Mouse (Mus musculus): ENCODE data around the gene Parvb. TPM values are rescaled to one million over a fixed set of nuclear protein-coding genes. Genes with fewer than 3 reads are reported as not detected.
A peak's percentile ranks its signal among the peaks of the same experiment; 100 is the strongest.

The Parvb gene
- polyA plus RNA-seq, 1 experiment from 2014 or later = 4.8 TPM

- H3K9ac ChIP-seq = no peak overlapping the region
- no peak overlapping the region for H3K4me3 ChIP-seq (replicated peaks)
- peak overlapping the region; percentile 44; the same call in 1 of the 2 replicates for H3K27ac ChIP-seq (replicated peaks)
- H3K27me3 ChIP-seq = peaks cover 3% of the 10 kb centered on the region; the same call in 1 of the 2 replicates
- 0 out of 2 replicates have a peak, but pooled peaks have one; percentile 39 for ATAC-seq (ENCODE audit: insufficient number of reproducible peaks, low FRiP score, low TSS enrichment, low read depth)
- WGBS = 52% methylated on average over 9 of the region's 10 CpGs
- H3K4me1 ChIP-seq = peaks cover 36% of the 10 kb centered on the region
- H3K9me3 ChIP-seq (replicated peaks) = no peaks in the 10 kb centered on the region
- H3K36me3 ChIP-seq = no peaks in the 10 kb centered on the region
- no peak overlapping the region for H3K4me2 ChIP-seq (replicated peaks)
These were observed 81.2 kb downstream of the Parvb start for GRCm38 (mm10) chr15:84312878-84313565.

- peaks cover 3% of the 10 kb centered on the region; the same call in 1 of the 2 replicates for H3K27me3 ChIP-seq
- H3K9me3 ChIP-seq (replicated peaks) = no peaks in the 10 kb centered on the region
- no peak overlapping the region for H3K4me2 ChIP-seq (replicated peaks)
- no peaks in the 10 kb centered on the region for H3K36me3 ChIP-seq
- peaks cover 36% of the 10 kb centered on the region for H3K4me1 ChIP-seq
- H3K9ac ChIP-seq = no peak overlapping the region
- 34% methylated on average over 9 of the region's 9 CpGs for WGBS
- H3K27ac ChIP-seq (replicated peaks) = peak overlapping the region; percentile 44; the same call in 1 of the 2 replicates
- 0 out of 2 replicates have a peak, but pooled peaks have one; percentile 23 for ATAC-seq (ENCODE audit: insufficient number of reproducible peaks, low FRiP score, low TSS enrichment, low read depth)
- H3K4me3 ChIP-seq (replicated peaks) = no peak overlapping the region
These were observed 81.7 kb downstream of the Parvb start for GRCm38 (mm10) chr15:84313566-84313878.

GRCm38 (mm10) chr15:84314420-84315080 lies 82.7 kb downstream of the Parvb start:
- Histone ChIP-seq H3K36me3 (no peaks in the 10 kb centered on the region), H3K4me2 (replicated peaks) (no peak overlapping the region), H3K27me3 (peaks cover 3% of the 10 kb centered on the region; the same call in 1 of the 2 replicates), H3K4me3 (replicated peaks) (no peak overlapping the region), H3K4me1 (peaks cover 36% of the 10 kb centered on the region), H3K27ac (replicated peaks) (no peak overlapping the region), H3K9me3 (replicated peaks) (no peaks in the 10 kb centered on the region), H3K9ac (no peak overlapping the region)
- ATAC-seq (ENCODE audit: insufficient number of reproducible peaks, low FRiP score, low TSS enrichment, low read depth) = no peak
- 27% methylated on average over 18 of the region's 18 CpGs for WGBS

- Histone ChIP-seq H3K27ac (replicated peaks) (no peak overlapping the region), H3K4me1 (peaks cover 36% of the 10 kb centered on the region)
- no peak for ATAC-seq (ENCODE audit: insufficient number of reproducible peaks, low FRiP score, low TSS enrichment, low read depth)
These were observed 83.6 kb downstream of the Parvb start for GRCm38 (mm10) chr15:84315276-84316046.

GRCm38 (mm10) chr15:84319393-84319792 lies 87.5 kb downstream of the Parvb start:
- no peak overlapping the region for H3K9ac ChIP-seq
- 79% methylated on average over 4 of the region's 4 CpGs for WGBS
- H3K27ac ChIP-seq (replicated peaks) = no peak overlapping the region

More at GRCm38 (mm10) chr15:84315276-84316046, 83.6 kb downstream of the Parvb start:
- Histone ChIP-seq H3K9me3 (replicated peaks) (no peaks in the 10 kb centered on the region), H3K4me2 (replicated peaks) (no peak overlapping the region), H3K4me3 (replicated peaks) (no peak overlapping the region), H3K9ac (no peak overlapping the region), H3K27me3 (peaks cover 3% of the 10 kb centered on the region; the same call in 1 of the 2 replicates), H3K36me3 (no peaks in the 10 kb centered on the region)
- 34% methylated on average over 15 of the region's 15 CpGs for WGBS

GRCm38 (mm10) chr15:84321544-84322174 lies 89.8 kb downstream of the Parvb start:
- H3K4me1 ChIP-seq = peaks cover 9% of the 10 kb centered on the region; the same call in 1 of the 2 replicates
- no peaks in the 10 kb centered on the region for H3K36me3 ChIP-seq
- no peaks in the 10 kb centered on the region for H3K9me3 ChIP-seq (replicated peaks)
- H3K9ac ChIP-seq = no peak overlapping the region
- no peak overlapping the region for H3K4me3 ChIP-seq (replicated peaks)
- ATAC-seq (ENCODE audit: insufficient number of reproducible peaks, low FRiP score, low TSS enrichment, low read depth) = no peak
- WGBS = 83% methylated on average over 8 of the region's 8 CpGs
- H3K4me2 ChIP-seq (replicated peaks) = no peak overlapping the region
- H3K27me3 ChIP-seq = no peaks in the 10 kb centered on the region
- no peak overlapping the region for H3K27ac ChIP-seq (replicated peaks)

More at GRCm38 (mm10) chr15:84319393-84319792, 87.5 kb downstream of the Parvb start:
- Histone ChIP-seq H3K27me3 (no peaks in the 10 kb centered on the region), H3K4me3 (replicated peaks) (no peak overlapping the region), H3K4me1 (peaks cover 14% of the 10 kb centered on the region), H3K4me2 (replicated peaks) (no peak overlapping the region), H3K9me3 (replicated peaks) (no peaks in the 10 kb centered on the region), H3K36me3 (no peaks in the 10 kb centered on the region)
- no peak for ATAC-seq (ENCODE audit: insufficient number of reproducible peaks, low FRiP score, low TSS enrichment, low read depth)

GRCm38 (mm10) chr15:84323966-84324869 lies 92.4 kb downstream of the Parvb start, which contains the start of gene Parvg:
Gene Parvg (plus strand): TSS chr15:84324026.
- no peaks in the 10 kb centered on the region for H3K27me3 ChIP-seq
- 74% methylated on average over 10 of the region's 10 CpGs for WGBS

GRCm38 (mm10) chr15:84324870-84325553 lies 93.2 kb downstream of the Parvb start:
- H3K4me3 ChIP-seq (replicated peaks) = no peak overlapping the region
- H3K4me1 ChIP-seq = peaks cover 13% of the 10 kb centered on the region; the same call in 1 of the 2 replicates
- H3K9me3 ChIP-seq (replicated peaks) = no peaks in the 10 kb centered on the region
- H3K4me2 ChIP-seq (replicated peaks) = no peak overlapping the region
- H3K36me3 ChIP-seq = no peaks in the 10 kb centered on the region
- no peaks in the 10 kb centered on the region for H3K27me3 ChIP-seq
- 71% methylated on average over 8 of the region's 8 CpGs for WGBS
- no peak overlapping the region for H3K9ac ChIP-seq
- no peak overlapping the region for H3K27ac ChIP-seq (replicated peaks)
- ATAC-seq (ENCODE audit: insufficient number of reproducible peaks, low FRiP score, low TSS enrichment, low read depth) = no peak

More at GRCm38 (mm10) chr15:84323966-84324869, 92.4 kb downstream of the Parvb start, which contains the start of gene Parvg:
- H3K4me1 ChIP-seq = peaks cover 13% of the 10 kb centered on the region; the same call in 1 of the 2 replicates
- H3K36me3 ChIP-seq = no peaks in the 10 kb centered on the region
- no peaks in the 10 kb centered on the region for H3K9me3 ChIP-seq (replicated peaks)
- no peak within 1 kb of the TSS for H3K4me3 ChIP-seq (replicated peaks)
- no peak within 1 kb of the TSS for H3K9ac ChIP-seq
- H3K27ac ChIP-seq (replicated peaks) = no peak within 1 kb of the TSS
- ATAC-seq (ENCODE audit: insufficient number of reproducible peaks, low FRiP score, low TSS enrichment, low read depth) = no peak
- no peak within 1 kb of the TSS for H3K4me2 ChIP-seq (replicated peaks)

GRCm38 (mm10) chr15:84325736-84326135 lies 93.9 kb downstream of the Parvb start:
- WGBS = 58% methylated on average over 12 of the region's 12 CpGs
- no peaks in the 10 kb centered on the region for H3K9me3 ChIP-seq (replicated peaks)

More at GRCm38 (mm10) chr15:84325736-84326135, 93.9 kb downstream of the Parvb start:
- Histone ChIP-seq H3K27ac (replicated peaks) (no peak overlapping the region), H3K27me3 (no peaks in the 10 kb centered on the region), H3K9ac (no peak overlapping the region), H3K4me3 (replicated peaks) (no peak overlapping the region), H3K36me3 (no peaks in the 10 kb centered on the region), H3K4me2 (replicated peaks) (no peak overlapping the region), H3K4me1 (peaks cover 13% of the 10 kb centered on the region; the same call in 1 of the 2 replicates)
- no peak for ATAC-seq (ENCODE audit: insufficient number of reproducible peaks, low FRiP score, low TSS enrichment, low read depth)

All from embryonic facial prominence, embryonic 15.5 days (tissue).